Mouse (Mus musculus) kidney, adult 2 months (tissue): ENCODE measurements around the gene Srp9.

Experiments
- CTCF ChIP-seq: fragments of 200-500 bp; conservative IDR thresholded peaks from 2 replicates; pipeline ENCODE4 v1.5.1; 2011; ENCODE audit warnings: low read depth, mild to moderate bottlenecking, control low read depth, low read length, moderate library complexity, mixed read lengths; ENCODE audit not compliant: insufficient read depth, insufficient read length
- POLR2A ChIP-seq: fragments of 200-500 bp; IDR thresholded peaks from one replicate; pipeline ENCODE4 v1.6.1; 2011; ENCODE audit warnings: low read depth, low read length, control low read depth

DNA sequence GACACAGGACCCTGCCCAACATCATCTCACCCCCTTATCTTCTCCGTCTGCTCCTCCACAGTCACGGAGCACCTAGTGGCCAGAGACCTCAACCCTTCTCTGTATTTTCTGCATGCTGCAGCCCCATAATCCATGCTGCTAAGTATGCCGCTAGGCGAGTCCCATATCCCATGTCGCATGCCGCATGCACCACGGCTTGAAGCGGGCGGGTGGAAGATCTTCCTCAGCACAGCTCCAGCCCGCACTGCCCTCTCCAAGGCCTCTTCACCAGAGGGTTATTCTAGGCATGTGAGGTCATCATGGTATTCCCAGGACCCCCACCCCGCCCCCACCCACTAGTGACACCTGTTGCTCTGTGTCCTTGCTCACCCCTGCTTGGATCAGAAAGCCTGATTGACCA, 11.4 kb upstream of the Srp9 start:
- TF ChIP-seq POLR2A: no peak
- no peak for TF ChIP-seq CTCF
